Mouse (Mus musculus) embryonic facial prominence, embryonic 12.5 days (tissue): ENCODE results near the gene Gja5. TPM values are rescaled to one million over a fixed set of nuclear protein-coding genes. Genes with fewer than 3 reads are reported as not detected.

Experiments
- ATAC-seq: fragments of 200-750 bp; cut with Nextera tagmentation; 2 replicates; pipeline ENCODE4 v1.8.0; 2017; ENCODE audit not compliant: insufficient number of reproducible peaks, insufficient read depth, low FRiP score, low TSS enrichment
- H3K27ac ChIP-seq: fragments of 300-500 bp; sonication (generic); 2 replicates; pipeline ENCODE4 v1.5.1; 2016; ENCODE audit warnings: mild to moderate bottlenecking
- H3K27me3 ChIP-seq: fragments of 300-500 bp; sonication (generic); 2 replicates; pipeline ENCODE4 v1.6.1; 2016; ENCODE audit warnings: mild to moderate bottlenecking, moderate library complexity
- H3K36me3 ChIP-seq: fragments of 300-500 bp; sonication (generic); 2 replicates; pipeline ENCODE4 v1.6.1; 2016; ENCODE audit warnings: mild to moderate bottlenecking
- H3K4me1 ChIP-seq: fragments of 300-500 bp; sonication (generic); 2 replicates; pipeline ENCODE4 v1.6.1; 2016
- H3K4me2 ChIP-seq: fragments of 300-500 bp; sonication (generic); replicated peaks from 2 replicates; pipeline ENCODE4 v1.6.1; 2016; ENCODE audit warnings: mild to moderate bottlenecking, moderate library complexity
- H3K4me3 ChIP-seq: fragments of 300-500 bp; sonication (generic); 2 replicates; pipeline ENCODE4 v1.5.1; 2016; ENCODE audit warnings: mild to moderate bottlenecking
- H3K9ac ChIP-seq: fragments of 300-500 bp; sonication (generic); 2 replicates; pipeline ENCODE4 v1.6.1; 2016; ENCODE audit warnings: mild to moderate bottlenecking, moderate library complexity
- H3K9me3 ChIP-seq: fragments of 300-500 bp; sonication (generic); 2 replicates; pipeline ENCODE4 v1.6.1; 2016; ENCODE audit warnings: mild to moderate bottlenecking, moderate library complexity
- WGBS: fragments of 180-500 bp; shearing (Covaris S2); methylation state at CpG from one replicate; pipeline ENCODE4 v1.1.7; 2016; 5-methylcytosine and 5-hydroxymethylcytosine counted together
- polyA plus RNA-seq: library from polyadenylated mRNA; unstranded; fragments of >200 nt; fragmentation: Nextera tagmentation; extraction: Ambion mirVana; gene quantifications from 2 replicates; pipeline ENCODE4 v1.2.1, GENCODE M21; 2016

The Gja5 gene
- polyA plus RNA-seq, 1 experiment from 2014 or later, result 14.3 TPM

- WGBS, result 81% methylated on average over 6 of the region's 6 CpGs
- Histone ChIP-seq H3K27ac (no peak overlapping the region), H3K9ac (no peak overlapping the region), H3K9me3 (no peaks in the 10 kb centered on the region), H3K4me3 (no peak overlapping the region), H3K27me3 (no peaks in the 10 kb centered on the region), H3K4me2 (no peak overlapping the region), H3K36me3 (peaks cover 51% of the 10 kb centered on the region), H3K4me1 (no peaks in the 10 kb centered on the region)
- ATAC-seq, result no peak
Measured at GRCm38 (mm10) chr3:96881557-96881956, 22.9 kb upstream of the Gja5 start.

GRCm38 (mm10) chr3:96882061-96882849 is 22.2 kb upstream of the Gja5 start:
- H3K9ac ChIP-seq, result no peak overlapping the region
- peaks cover 56% of the 10 kb centered on the region for H3K36me3 ChIP-seq
- WGBS, result 94% methylated on average over 14 of the region's 14 CpGs
- H3K4me1 ChIP-seq, result peaks cover under 1% of the 10 kb centered on the region; the same call in 1 of the 2 replicates
- no peak overlapping the region for H3K27ac ChIP-seq
- no peak overlapping the region for H3K4me2 ChIP-seq
- no peak for ATAC-seq
- no peak overlapping the region for H3K4me3 ChIP-seq
- no peaks in the 10 kb centered on the region for H3K9me3 ChIP-seq
- H3K27me3 ChIP-seq, result no peaks in the 10 kb centered on the region

GRCm38 (mm10) chr3:96883690-96884089 is 20.8 kb upstream of the Gja5 start:
- peaks cover 54% of the 10 kb centered on the region for H3K36me3 ChIP-seq
- 94% methylated on average over 7 of the region's 7 CpGs for WGBS

GRCm38 (mm10) chr3:96902336-96902999 is 2.0 kb upstream of the Gja5 start:
- H3K9ac ChIP-seq, result no peak overlapping the region
- H3K4me3 ChIP-seq, result no peak overlapping the region
- H3K4me2 ChIP-seq, result no peak overlapping the region
- 86% methylated on average over 4 of the region's 4 CpGs for WGBS
- H3K9me3 ChIP-seq, result no peaks in the 10 kb centered on the region
- peaks cover 1% of the 10 kb centered on the region; the same call in 1 of the 2 replicates for H3K36me3 ChIP-seq
- no peak for ATAC-seq
- no peak overlapping the region for H3K27ac ChIP-seq
- H3K4me1 ChIP-seq, result peaks cover 9% of the 10 kb centered on the region
- H3K27me3 ChIP-seq, result peaks cover 8% of the 10 kb centered on the region

More at GRCm38 (mm10) chr3:96883690-96884089, 20.8 kb upstream of the Gja5 start:
- no peak overlapping the region for H3K27ac ChIP-seq
- no peak for ATAC-seq
- no peak overlapping the region for H3K9ac ChIP-seq
- no peak overlapping the region for H3K4me2 ChIP-seq
- no peaks in the 10 kb centered on the region for H3K9me3 ChIP-seq
- no peaks in the 10 kb centered on the region for H3K27me3 ChIP-seq
- peaks cover 6% of the 10 kb centered on the region; the same call in 1 of the 2 replicates for H3K4me1 ChIP-seq
- no peak overlapping the region for H3K4me3 ChIP-seq

- peak; percentile 87 for ATAC-seq
- H3K4me3 ChIP-seq, result peak within 1 kb of the TSS; percentile 98
- H3K36me3 ChIP-seq, result no peaks in the 10 kb centered on the region
- peaks cover 9% of the 10 kb centered on the region for H3K4me1 ChIP-seq
- peak within 1 kb of the TSS; percentile 90 for H3K9ac ChIP-seq
- H3K27me3 ChIP-seq, result peaks cover 10% of the 10 kb centered on the region
- under 1% methylated on average over 40 of the region's 40 CpGs for WGBS
- no peaks in the 10 kb centered on the region for H3K9me3 ChIP-seq
- no peak within 1 kb of the TSS for H3K27ac ChIP-seq
- H3K4me2 ChIP-seq, result peak within 1 kb of the TSS; percentile 81
Measured at GRCm38 (mm10) chr3:96904851-96905541, 503 bp downstream of the Gja5 start, which contains the start of gene Gpr89. Gene Gpr89 (minus strand): TSS chr3:96905346.

- H3K9me3 ChIP-seq, result no peaks in the 10 kb centered on the region
- H3K9ac ChIP-seq, result peak overlapping the region; percentile 90
- H3K4me3 ChIP-seq, result peak overlapping the region; percentile 98
- H3K4me1 ChIP-seq, result peaks cover 9% of the 10 kb centered on the region
- no peak overlapping the region for H3K27ac ChIP-seq
- peak overlapping the region; percentile 81 for H3K4me2 ChIP-seq
- peaks cover 10% of the 10 kb centered on the region for H3K27me3 ChIP-seq
- no peaks in the 10 kb centered on the region for H3K36me3 ChIP-seq
- WGBS, result 51% methylated on average over 9 of the region's 9 CpGs
- ATAC-seq, result no peak
Measured at GRCm38 (mm10) chr3:96905592-96905991, 1.1 kb downstream of the Gja5 start.

- H3K36me3 ChIP-seq, result no peaks in the 10 kb centered on the region
- 0 out of 2 replicates have a peak, but pooled peaks cover 5% of the 10 kb centered on the region for H3K4me1 ChIP-seq
- 48% methylated on average over 7 of the region's 7 CpGs for WGBS
- H3K27me3 ChIP-seq, result no peaks in the 10 kb centered on the region; the same call in 1 of the 2 replicates
- no peak for ATAC-seq
- H3K9ac ChIP-seq, result no peak overlapping the region
- no peak overlapping the region for H3K27ac ChIP-seq
- H3K4me3 ChIP-seq, result no peak overlapping the region
- no peaks in the 10 kb centered on the region for H3K9me3 ChIP-seq
- no peak overlapping the region for H3K4me2 ChIP-seq
Measured at GRCm38 (mm10) chr3:96920991-96921390, 16.5 kb downstream of the Gja5 start.

GRCm38 (mm10) chr3:96924631-96925030 is 20.1 kb downstream of the Gja5 start:
- Histone ChIP-seq H3K27me3 (no peaks in the 10 kb centered on the region; the same call in 1 of the 2 replicates), H3K9me3 (no peaks in the 10 kb centered on the region), H3K27ac (no peak overlapping the region), H3K36me3 (no peaks in the 10 kb centered on the region), H3K4me1 (0 out of 2 replicates have a peak, but pooled peaks cover 5% of the 10 kb centered on the region), H3K9ac (no peak overlapping the region), H3K4me3 (no peak overlapping the region), H3K4me2 (no peak overlapping the region)
- ATAC-seq, result no peak
- 87% methylated on average over 4 of the region's 4 CpGs for WGBS

GRCm38 (mm10) chr3:96925920-96926319 is 21.4 kb downstream of the Gja5 start, which contains the start of gene Gja8:
Gene Gja8 (minus strand): TSS chr3:96926020.
- H3K4me2 ChIP-seq, result no peak within 1 kb of the TSS
- no peaks in the 10 kb centered on the region for H3K36me3 ChIP-seq
- H3K4me3 ChIP-seq, result no peak within 1 kb of the TSS
- no peak for ATAC-seq
- H3K9ac ChIP-seq, result no peak within 1 kb of the TSS
- H3K27ac ChIP-seq, result no peak within 1 kb of the TSS
- 60% methylated on average over 6 of the region's 6 CpGs for WGBS
- no peaks in the 10 kb centered on the region for H3K9me3 ChIP-seq
- no peaks in the 10 kb centered on the region for H3K27me3 ChIP-seq
- peaks cover 2% of the 10 kb centered on the region for H3K4me1 ChIP-seq

GRCm38 (mm10) chr3:96931261-96931681 is 26.8 kb downstream of the Gja5 start:
- 0 out of 2 replicates have a peak, but pooled peaks have one; percentile 18 for ATAC-seq
- Histone ChIP-seq H3K27me3 (no peaks in the 10 kb centered on the region; the same call in 1 of the 2 replicates), H3K4me2 (0 out of 2 replicates have a peak overlapping the region, but pooled peaks have one; percentile 7), H3K27ac (no peak overlapping the region), H3K4me1 (peaks cover 10% of the 10 kb centered on the region), H3K9me3 (no peaks in the 10 kb centered on the region), H3K4me3 (no peak overlapping the region), H3K9ac (no peak overlapping the region), H3K36me3 (no peaks in the 10 kb centered on the region)
- WGBS, result 37% methylated on average over 5 of the region's 5 CpGs

- Histone ChIP-seq H3K4me2 (no peak overlapping the region), H3K36me3 (no peaks in the 10 kb centered on the region), H3K27ac (no peak overlapping the region), H3K9me3 (no peaks in the 10 kb centered on the region), H3K27me3 (no peaks in the 10 kb centered on the region; the same call in 1 of the 2 replicates), H3K4me1 (peaks cover 6% of the 10 kb centered on the region), H3K9ac (no peak overlapping the region), H3K4me3 (no peak overlapping the region)
- 7% methylated on average over 6 of the region's 6 CpGs for WGBS
- no peak for ATAC-seq
Measured at GRCm38 (mm10) chr3:96936241-96936640, 31.7 kb downstream of the Gja5 start.
